Mouse (Mus musculus) megakaryocyte, embryonic 14.5 days (primary cell): ENCODE data around the gene Hpcal1.

Experiments used
- FLI1 ChIP-seq: IDR thresholded peaks from 2 replicates; pipeline ENCODE4 v1.6.1; 2012; ENCODE audit warnings: low read length, inconsistent platforms, mixed read lengths
- GATA1 ChIP-seq: IDR thresholded peaks from 3 replicates; pipeline ENCODE4 v1.6.1; 2012; ENCODE audit warnings: mixed read lengths, low read length, inconsistent platforms, borderline replicate concordance

DNA sequence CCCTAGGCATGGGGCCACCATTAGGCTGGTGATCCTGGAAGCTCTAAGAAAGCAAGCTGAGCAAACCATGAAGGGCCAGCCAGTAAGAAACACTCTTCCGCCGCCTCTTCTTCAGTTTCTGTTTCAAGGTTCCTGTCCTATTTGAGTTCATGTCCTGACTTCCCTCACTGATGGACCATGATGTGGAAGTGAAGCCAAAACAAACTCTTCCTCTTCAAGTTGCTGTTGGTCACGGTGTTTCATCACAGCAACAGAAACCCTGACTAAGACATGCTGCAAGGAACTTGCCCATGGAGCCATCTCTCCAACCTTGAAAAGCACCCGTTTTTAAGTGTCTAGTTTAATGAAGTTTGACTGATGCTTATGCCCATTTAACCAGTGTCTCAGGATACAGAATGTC is 11.1 kb upstream of the Hpcal1 start:
- TF ChIP-seq GATA1 (no peak), FLI1 (no peak)
